Mouse (Mus musculus): ENCODE data around the gene Cadps. TPM values are rescaled to one million over a fixed set of nuclear protein-coding genes. Genes with fewer than 3 reads are reported as not detected.

Gene Cadps
- polyA plus RNA-seq, 1 experiment = not detected

GRCm38 (mm10) chr14:12388806-12389436 lies 434.0 kb downstream of the Cadps start:
- no peak overlapping the region for H3ac ChIP-seq (ENCODE audit: control insufficient read depth, insufficient read length, low read depth)
- no peaks in the 10 kb centered on the region for H3K27me3 ChIP-seq (ENCODE audit: control insufficient read depth, insufficient read depth, insufficient read length)
- no peak overlapping the region for H3K4me3 ChIP-seq (ENCODE audit: insufficient read depth, poor library complexity, severe bottlenecking)
- no peaks in the 10 kb centered on the region for H3K79me3 ChIP-seq (ENCODE audit: low read depth)
- H3K79me2 ChIP-seq (ENCODE audit: control insufficient read depth, insufficient read depth) = no peaks in the 10 kb centered on the region
- TF ChIP-seq MAX (IDR thresholded peaks at IDR 0.05) (no peak), USF1 (IDR thresholded peaks at IDR 0.05; ENCODE audit: low read depth) (no peak), CTCF (IDR thresholded peaks at IDR 0.05; ENCODE audit: control insufficient read depth, insufficient read depth, insufficient read length) (no peak), FOSL1 (IDR thresholded peaks at IDR 0.05; ENCODE audit: insufficient read depth, low read length, poor library complexity, severe bottlenecking) (no peak), MYOG (IDR thresholded peaks at IDR 0.05; ENCODE audit: control insufficient read depth, extremely low read depth, insufficient read length) (no peak), MYOD1 (IDR thresholded peaks at IDR 0.05; ENCODE audit: control insufficient read depth, insufficient read length, low read depth) (no peak), CEBPB (IDR thresholded peaks at IDR 0.05; ENCODE audit: low read depth) (no peak)
- H3K36me3 ChIP-seq (ENCODE audit: control insufficient read depth, insufficient read depth) = no peaks in the 10 kb centered on the region

- Histone ChIP-seq H3K27me3 (ENCODE audit: control insufficient read depth, insufficient read depth, insufficient read length) (no peaks in the 10 kb centered on the region), H3K4me3 (ENCODE audit: insufficient read depth, poor library complexity, severe bottlenecking) (no peak overlapping the region), H3K79me2 (ENCODE audit: control insufficient read depth, insufficient read depth) (no peaks in the 10 kb centered on the region), H3K79me3 (ENCODE audit: low read depth) (no peaks in the 10 kb centered on the region), H3K36me3 (ENCODE audit: control insufficient read depth, insufficient read depth) (no peaks in the 10 kb centered on the region), H3ac (ENCODE audit: control insufficient read depth, insufficient read length, low read depth) (no peak overlapping the region)
- TF ChIP-seq MYOD1 (IDR thresholded peaks at IDR 0.05; ENCODE audit: control insufficient read depth, insufficient read length, low read depth) (no peak), USF1 (IDR thresholded peaks at IDR 0.05; ENCODE audit: low read depth) (no peak), MAX (IDR thresholded peaks at IDR 0.05) (no peak), CEBPB (IDR thresholded peaks at IDR 0.05; ENCODE audit: low read depth) (no peak), CTCF (IDR thresholded peaks at IDR 0.05; ENCODE audit: control insufficient read depth, insufficient read depth, insufficient read length) (no peak), MYOG (IDR thresholded peaks at IDR 0.05; ENCODE audit: control insufficient read depth, extremely low read depth, insufficient read length) (no peak), FOSL1 (IDR thresholded peaks at IDR 0.05; ENCODE audit: insufficient read depth, low read length, poor library complexity, severe bottlenecking) (no peak)
Measured at GRCm38 (mm10) chr14:12388192-12388795, 434.6 kb downstream of the Cadps start.

GRCm38 (mm10) chr14:12387176-12387575 lies 435.7 kb downstream of the Cadps start:
- Histone ChIP-seq H3K27me3 (ENCODE audit: control insufficient read depth, insufficient read depth, insufficient read length) (no peaks in the 10 kb centered on the region), H3K4me3 (ENCODE audit: insufficient read depth, poor library complexity, severe bottlenecking) (no peak overlapping the region), H3K79me3 (ENCODE audit: low read depth) (no peaks in the 10 kb centered on the region), H3K36me3 (ENCODE audit: control insufficient read depth, insufficient read depth) (no peaks in the 10 kb centered on the region), H3ac (ENCODE audit: control insufficient read depth, insufficient read length, low read depth) (no peak overlapping the region), H3K79me2 (ENCODE audit: control insufficient read depth, insufficient read depth) (no peaks in the 10 kb centered on the region)
- TF ChIP-seq MAX (IDR thresholded peaks at IDR 0.05) = no peak
- TF ChIP-seq CEBPB (IDR thresholded peaks at IDR 0.05; ENCODE audit: low read depth) = no peak
- TF ChIP-seq MYOG (IDR thresholded peaks at IDR 0.05; ENCODE audit: control insufficient read depth, extremely low read depth, insufficient read length) = no peak
- TF ChIP-seq MYOD1 (IDR thresholded peaks at IDR 0.05; ENCODE audit: control insufficient read depth, insufficient read length, low read depth) = no peak
- TF ChIP-seq CTCF (IDR thresholded peaks at IDR 0.05; ENCODE audit: control insufficient read depth, insufficient read depth, insufficient read length) = no peak
- no peak for TF ChIP-seq FOSL1 (IDR thresholded peaks at IDR 0.05; ENCODE audit: insufficient read depth, low read length, poor library complexity, severe bottlenecking)
- TF ChIP-seq USF1 (IDR thresholded peaks at IDR 0.05; ENCODE audit: low read depth) = no peak

DNA sequence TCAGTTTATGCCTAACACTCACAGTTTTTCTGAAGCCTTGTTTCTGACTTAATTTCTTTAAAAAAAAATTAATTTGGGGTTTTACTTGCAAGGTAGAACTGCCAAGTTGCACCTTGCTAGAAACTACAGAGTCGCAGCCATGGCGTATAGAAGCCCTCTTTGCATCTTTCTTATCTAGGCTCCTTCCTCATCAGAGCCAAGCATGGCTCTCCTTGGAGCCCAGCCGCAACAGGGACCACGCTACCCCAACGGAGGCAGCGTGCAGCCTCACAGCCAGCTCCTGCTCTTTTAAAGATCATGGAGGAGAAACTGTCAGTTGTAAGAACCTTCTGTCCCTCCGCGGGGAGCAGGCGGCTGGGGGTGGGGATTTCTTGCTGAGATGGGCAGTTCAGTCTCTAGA lies 445.0 kb downstream of the Cadps start:
- Histone ChIP-seq H3K4me3 (ENCODE audit: insufficient read depth, poor library complexity, severe bottlenecking) (no peak overlapping the region), H3K79me2 (ENCODE audit: control insufficient read depth, insufficient read depth) (no peaks in the 10 kb centered on the region), H3ac (ENCODE audit: control insufficient read depth, insufficient read length, low read depth) (no peak overlapping the region), H3K36me3 (ENCODE audit: control insufficient read depth, insufficient read depth) (no peaks in the 10 kb centered on the region), H3K79me3 (ENCODE audit: low read depth) (no peaks in the 10 kb centered on the region), H3K27me3 (ENCODE audit: control insufficient read depth, insufficient read depth, insufficient read length) (no peaks in the 10 kb centered on the region)
- TF ChIP-seq MYOG (IDR thresholded peaks at IDR 0.05; ENCODE audit: control insufficient read depth, extremely low read depth, insufficient read length) = no peak

DNA sequence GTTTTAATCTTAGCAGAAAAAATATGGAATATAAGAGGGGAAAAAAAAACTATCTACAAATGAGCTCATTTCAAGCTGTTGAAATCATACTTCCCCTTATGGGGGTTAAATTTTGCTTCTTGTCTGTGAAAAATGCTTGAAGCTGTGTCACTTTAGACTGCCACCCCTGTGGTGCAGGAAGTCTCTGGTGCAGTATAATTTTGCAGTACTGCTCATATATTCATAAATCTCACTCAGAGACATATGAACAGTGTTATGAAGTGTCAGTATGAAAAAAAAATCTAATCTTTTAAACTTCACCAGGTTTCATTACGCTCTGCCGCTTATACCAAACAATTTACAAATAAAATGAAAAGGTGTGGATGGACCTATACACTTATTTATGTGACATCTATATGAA lies 445.6 kb downstream of the Cadps start:
- Histone ChIP-seq H3ac (ENCODE audit: control insufficient read depth, insufficient read length, low read depth) (no peak overlapping the region), H3K4me3 (ENCODE audit: insufficient read depth, poor library complexity, severe bottlenecking) (no peak overlapping the region), H3K79me3 (ENCODE audit: low read depth) (no peaks in the 10 kb centered on the region), H3K36me3 (ENCODE audit: control insufficient read depth, insufficient read depth) (no peaks in the 10 kb centered on the region), H3K79me2 (ENCODE audit: control insufficient read depth, insufficient read depth) (no peaks in the 10 kb centered on the region), H3K27me3 (ENCODE audit: control insufficient read depth, insufficient read depth, insufficient read length) (no peaks in the 10 kb centered on the region)
- no peak for TF ChIP-seq MAX (IDR thresholded peaks at IDR 0.05)
- TF ChIP-seq USF1 (IDR thresholded peaks at IDR 0.05; ENCODE audit: low read depth) = no peak
- no peak for TF ChIP-seq FOSL1 (IDR thresholded peaks at IDR 0.05; ENCODE audit: insufficient read depth, low read length, poor library complexity, severe bottlenecking)
- TF ChIP-seq MYOD1 (IDR thresholded peaks at IDR 0.05; ENCODE audit: control insufficient read depth, insufficient read length, low read depth) = no peak
- TF ChIP-seq MYOG (IDR thresholded peaks at IDR 0.05; ENCODE audit: control insufficient read depth, extremely low read depth, insufficient read length) = no peak
- TF ChIP-seq CEBPB (IDR thresholded peaks at IDR 0.05; ENCODE audit: low read depth) = no peak
- TF ChIP-seq CTCF (IDR thresholded peaks at IDR 0.05; ENCODE audit: control insufficient read depth, insufficient read depth, insufficient read length) = no peak

DNA sequence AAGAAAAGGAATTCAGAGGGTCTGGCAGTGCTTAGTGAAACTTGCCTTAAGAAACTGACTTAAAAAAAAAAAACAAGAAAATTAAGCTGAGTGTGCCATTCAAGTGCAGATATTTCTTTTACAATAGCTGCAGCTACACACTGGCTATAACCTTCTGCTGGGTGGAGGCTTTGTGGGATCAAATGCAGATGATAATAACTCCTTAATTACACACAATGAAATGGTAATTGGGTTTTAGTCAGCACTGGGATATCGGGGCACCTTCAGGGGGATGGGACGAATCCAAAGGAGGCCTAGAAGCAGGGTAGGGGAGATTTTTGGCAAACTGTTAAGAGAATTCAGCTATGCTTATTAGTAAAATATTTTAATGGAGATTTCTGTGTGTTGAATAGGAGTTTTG lies 447.4 kb downstream of the Cadps start:
- Histone ChIP-seq H3K27me3 (ENCODE audit: control insufficient read depth, insufficient read depth, insufficient read length) (no peaks in the 10 kb centered on the region), H3K79me2 (ENCODE audit: control insufficient read depth, insufficient read depth) (no peaks in the 10 kb centered on the region), H3K4me3 (ENCODE audit: insufficient read depth, poor library complexity, severe bottlenecking) (no peak overlapping the region), H3K79me3 (ENCODE audit: low read depth) (no peaks in the 10 kb centered on the region), H3ac (ENCODE audit: control insufficient read depth, insufficient read length, low read depth) (no peak overlapping the region), H3K36me3 (ENCODE audit: control insufficient read depth, insufficient read depth) (no peaks in the 10 kb centered on the region)
- TF ChIP-seq CTCF (IDR thresholded peaks at IDR 0.05; ENCODE audit: control insufficient read depth, insufficient read depth, insufficient read length) (no peak), MAX (IDR thresholded peaks at IDR 0.05) (no peak), USF1 (IDR thresholded peaks at IDR 0.05; ENCODE audit: low read depth) (no peak), MYOD1 (IDR thresholded peaks at IDR 0.05; ENCODE audit: control insufficient read depth, insufficient read length, low read depth) (no peak), FOSL1 (IDR thresholded peaks at IDR 0.05; ENCODE audit: insufficient read depth, low read length, poor library complexity, severe bottlenecking) (no peak), CEBPB (IDR thresholded peaks at IDR 0.05; ENCODE audit: low read depth) (no peak), MYOG (IDR thresholded peaks at IDR 0.05; ENCODE audit: control insufficient read depth, extremely low read depth, insufficient read length) (no peak)
